Mouse (Mus musculus) cerebellum, postnatal 14 days (tissue): ENCODE results near the gene Clrn2.
"Not testable (repeated sequence)": the region's sequence is repeated elsewhere in the genome, so short reads cannot be mapped to it uniquely, and the experiment has no call there.

Experiments
- DNase-seq, 2 experiments: peaks; one replicate each; pipeline ENCODE4 v3.0.0; 2021; ENCODE audit warnings: mixed read lengths in 2 of 2

Clrn2 gene

GRCm38 (mm10) chr5:45453451-45453850, at the start of gene Clrn2:
Gene Clrn2 (plus strand): TSS chr5:45453751.
- DNase-seq = no peak

- DNase-seq = no peak
These were observed 47.4 kb upstream of the Clrn2 start for GRCm38 (mm10) chr5:45406129-45406528.

GRCm38 (mm10) chr5:45416478-45416877, 37.1 kb upstream of the Clrn2 start:
- DNase-seq = no peak

GRCm38 (mm10) chr5:45417859-45418443, 35.6 kb upstream of the Clrn2 start:
- DNase-seq = no peak

- DNase-seq = peak; percentile 14 to 21
These were observed 33.5 kb upstream of the Clrn2 start for GRCm38 (mm10) chr5:45419841-45420638.

- DNase-seq = no peak
These were observed 31.4 kb upstream of the Clrn2 start for GRCm38 (mm10) chr5:45421881-45422844.

- peak; percentile 71 to 81 for DNase-seq
These were observed 29.3 kb upstream of the Clrn2 start for GRCm38 (mm10) chr5:45424021-45424886.

GRCm38 (mm10) chr5:45425771-45426170, 27.8 kb upstream of the Clrn2 start:
- DNase-seq = not testable (repeated sequence)

- DNase-seq = no peak
These were observed 27.0 kb upstream of the Clrn2 start for GRCm38 (mm10) chr5:45426416-45427034.

GRCm38 (mm10) chr5:45427891-45428290, 25.7 kb upstream of the Clrn2 start:
- no peak for DNase-seq

- no peak for DNase-seq
These were observed 17.3 kb upstream of the Clrn2 start for GRCm38 (mm10) chr5:45435967-45436950.

GRCm38 (mm10) chr5:45437826-45438225, 15.7 kb upstream of the Clrn2 start:
- DNase-seq = peak; percentile 48 to 68

GRCm38 (mm10) chr5:45438301-45438700, 15.2 kb upstream of the Clrn2 start:
- DNase-seq = peak; percentile 69 to 71

- no peak for DNase-seq
These were observed 12.4 kb upstream of the Clrn2 start for GRCm38 (mm10) chr5:45441124-45441523.

- no peak for DNase-seq
These were observed 11.8 kb upstream of the Clrn2 start for GRCm38 (mm10) chr5:45441745-45442144.

- DNase-seq = peak; percentile 19 to 39
These were observed 9.3 kb upstream of the Clrn2 start for GRCm38 (mm10) chr5:45444130-45444832.

GRCm38 (mm10) chr5:45448676-45449075, 4.9 kb upstream of the Clrn2 start:
- DNase-seq = peak in 1 of 2 experiments; percentile 41

- no peak for DNase-seq
These were observed 4.3 kb upstream of the Clrn2 start for GRCm38 (mm10) chr5:45449206-45449605.

- peak; percentile 94 to 98 for DNase-seq
These were observed 3.5 kb upstream of the Clrn2 start, which contains the start of gene Qdpr for GRCm38 (mm10) chr5:45449831-45450716. Gene Qdpr (minus strand): TSS chr5:45450236.
